Mouse (Mus musculus): ENCODE measurements around the gene Atl2. TPM values are rescaled to one million over a fixed set of nuclear protein-coding genes. Genes with fewer than 3 reads are reported as not detected.

Gene Atl2
- total and polyA plus RNA-seq, 2 experiments from 2014 or later, result 24.3 to 34.9 TPM

GRCm38 (mm10) chr17:79832284-79832683 is 63.6 kb downstream of the Atl2 start:
- Histone ChIP-seq H3K9me3 (ENCODE audit: low read length) (no peaks in the 10 kb centered on the region), H3K27me3 (ENCODE audit: insufficient read depth, low read length) (no peaks in the 10 kb centered on the region), H3K4me1 (ENCODE audit: insufficient read depth, low read length) (no peaks in the 10 kb centered on the region), H3K4me3 (ENCODE audit: low read length) (no peak overlapping the region), H3K4me2 (ENCODE audit: low read depth, low read length) (no peak overlapping the region), H3K36me3 (ENCODE audit: insufficient read depth, low read length) (no peaks in the 10 kb centered on the region), H3K27ac (no peak overlapping the region), H3K9ac (replicated peaks; ENCODE audit: low read length) (no peak overlapping the region)
- WGBS, result 56% methylated on average over 1 of the region's 1 CpGs
- no peak for TF ChIP-seq CTCF (IDR thresholded peaks at IDR 0.05; ENCODE audit: low read depth)
- no peak for ATAC-seq
- no peak for DNase-seq (ENCODE audit: low spot score)

GRCm38 (mm10) chr17:79826482-79827034 is 69.4 kb downstream of the Atl2 start:
- no peaks in the 10 kb centered on the region for H3K36me3 ChIP-seq (ENCODE audit: insufficient read depth, low read length)
- no peak overlapping the region for H3K4me2 ChIP-seq (ENCODE audit: low read depth, low read length)
- ATAC-seq (no peak), DNase-seq (ENCODE audit: low spot score) (no peak)
- WGBS, result 52% methylated on average over 6 of the region's 6 CpGs
- peaks cover 11% of the 10 kb centered on the region for H3K4me1 ChIP-seq (ENCODE audit: insufficient read depth, low read length)
- H3K27me3 ChIP-seq (ENCODE audit: insufficient read depth, low read length), result 0 out of 2 replicates have a peak, but pooled peaks cover 4% of the 10 kb centered on the region
- no peak overlapping the region for H3K4me3 ChIP-seq (ENCODE audit: low read length)
- no peak overlapping the region for H3K27ac ChIP-seq
- no peaks in the 10 kb centered on the region for H3K9me3 ChIP-seq (ENCODE audit: low read length)
- H3K9ac ChIP-seq (replicated peaks; ENCODE audit: low read length), result no peak overlapping the region
- TF ChIP-seq CTCF (IDR thresholded peaks at IDR 0.05; ENCODE audit: low read depth), result peak; percentile 43

- TF ChIP-seq CTCF (IDR thresholded peaks at IDR 0.05; ENCODE audit: low read depth), result no peak
- H3K9ac ChIP-seq (replicated peaks; ENCODE audit: low read length), result no peak overlapping the region
- H3K27ac ChIP-seq, result peak overlapping the region; percentile 60; the same call in 1 of the 2 replicates
- no peaks in the 10 kb centered on the region for H3K36me3 ChIP-seq (ENCODE audit: insufficient read depth, low read length)
- H3K4me2 ChIP-seq (ENCODE audit: low read depth, low read length), result no peak overlapping the region
- ATAC-seq, result peak; percentile 95
- no peaks in the 10 kb centered on the region for H3K9me3 ChIP-seq (ENCODE audit: low read length)
- no peak overlapping the region for H3K4me3 ChIP-seq (ENCODE audit: low read length)
- DNase-seq (ENCODE audit: low spot score), result peak; percentile 85
- WGBS, result 47% methylated on average over 11 of the region's 11 CpGs
- peaks cover 11% of the 10 kb centered on the region for H3K4me1 ChIP-seq (ENCODE audit: insufficient read depth, low read length)
- H3K27me3 ChIP-seq (ENCODE audit: insufficient read depth, low read length), result 0 out of 2 replicates have a peak, but pooled peaks cover 6% of the 10 kb centered on the region
Observed at GRCm38 (mm10) chr17:79825241-79826030, 70.5 kb downstream of the Atl2 start.

GRCm38 (mm10) chr17:79824406-79824805 is 71.5 kb downstream of the Atl2 start:
- Histone ChIP-seq H3K4me2 (ENCODE audit: low read depth, low read length) (no peak overlapping the region), H3K27ac (0 out of 2 replicates have a peak overlapping the region, but pooled peaks have one; percentile 20), H3K36me3 (ENCODE audit: insufficient read depth, low read length) (no peaks in the 10 kb centered on the region), H3K9me3 (ENCODE audit: low read length) (no peaks in the 10 kb centered on the region), H3K9ac (replicated peaks; ENCODE audit: low read length) (no peak overlapping the region), H3K4me3 (ENCODE audit: low read length) (no peak overlapping the region), H3K27me3 (ENCODE audit: insufficient read depth, low read length) (0 out of 2 replicates have a peak, but pooled peaks cover 6% of the 10 kb centered on the region), H3K4me1 (ENCODE audit: insufficient read depth, low read length) (peaks cover 11% of the 10 kb centered on the region)
- DNase-seq (ENCODE audit: low spot score) (no peak), ATAC-seq (no peak)
- 37% methylated on average over 1 of the region's 1 CpGs for WGBS
- TF ChIP-seq CTCF (IDR thresholded peaks at IDR 0.05; ENCODE audit: low read depth), result no peak

- 23% methylated on average over 3 of the region's 3 CpGs for WGBS
- Histone ChIP-seq H3K9me3 (ENCODE audit: low read length) (no peaks in the 10 kb centered on the region), H3K27ac (no peak overlapping the region), H3K27me3 (ENCODE audit: insufficient read depth, low read length) (peaks cover 11% of the 10 kb centered on the region; the same call in 1 of the 2 replicates), H3K4me2 (ENCODE audit: low read depth, low read length) (no peak overlapping the region), H3K9ac (replicated peaks; ENCODE audit: low read length) (no peak overlapping the region), H3K4me1 (ENCODE audit: insufficient read depth, low read length) (no peaks in the 10 kb centered on the region), H3K36me3 (ENCODE audit: insufficient read depth, low read length) (no peaks in the 10 kb centered on the region), H3K4me3 (ENCODE audit: low read length) (no peak overlapping the region)
- ATAC-seq, result no peak
- no peak for DNase-seq (ENCODE audit: low spot score)
- no peak for TF ChIP-seq CTCF (IDR thresholded peaks at IDR 0.05; ENCODE audit: low read depth)
Observed at GRCm38 (mm10) chr17:79818884-79819283, 77.0 kb downstream of the Atl2 start.

- Histone ChIP-seq H3K9me3 (ENCODE audit: low read length) (no peaks in the 10 kb centered on the region), H3K36me3 (ENCODE audit: insufficient read depth, low read length) (no peaks in the 10 kb centered on the region), H3K27me3 (ENCODE audit: insufficient read depth, low read length) (peaks cover 11% of the 10 kb centered on the region; the same call in 1 of the 2 replicates), H3K4me1 (ENCODE audit: insufficient read depth, low read length) (no peaks in the 10 kb centered on the region), H3K4me2 (ENCODE audit: low read depth, low read length) (no peak overlapping the region), H3K27ac (no peak overlapping the region), H3K4me3 (ENCODE audit: low read length) (no peak overlapping the region), H3K9ac (replicated peaks; ENCODE audit: low read length) (no peak overlapping the region)
- TF ChIP-seq CTCF (IDR thresholded peaks at IDR 0.05; ENCODE audit: low read depth), result no peak
- ATAC-seq (no peak), DNase-seq (ENCODE audit: low spot score) (no peak)
- 7% methylated on average over 7 of the region's 7 CpGs for WGBS
Observed at GRCm38 (mm10) chr17:79817995-79818394, 77.9 kb downstream of the Atl2 start.
